Mouse (Mus musculus) MEL-GATA-1-ER (cell line): ENCODE measurements around the gene Fam174b.

Experiments
- DNase-seq: peaks from one replicate; pipeline ENCODE4 v3.0.0-alpha.2; 2012; ENCODE audit warnings: low read depth; ENCODE audit errors: extremely low read depth

Fam174b gene

GRCm38 (mm10) chr7:73813887-73814286 is 73.8 kb downstream of the Fam174b start:
- DNase-seq: no peak

DNA sequence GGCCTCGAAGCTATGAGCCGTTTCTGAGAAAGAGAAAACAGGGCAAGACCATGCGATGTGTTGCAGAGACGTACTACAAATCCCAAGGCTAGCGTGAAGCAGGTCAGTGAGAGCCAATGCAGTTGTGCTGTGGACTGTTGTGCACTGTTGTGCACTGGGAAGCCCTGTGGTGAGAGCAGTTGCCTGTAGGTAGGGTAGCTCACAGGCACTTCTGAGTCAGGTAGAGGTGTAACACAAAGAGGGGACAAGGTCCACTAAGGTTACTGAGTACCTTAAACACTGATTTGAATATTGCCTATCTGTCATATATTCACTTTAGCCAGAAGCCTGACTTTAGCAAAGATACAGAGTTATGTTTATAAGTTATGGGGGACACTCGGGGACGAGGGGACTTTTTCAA is 74.4 kb downstream of the Fam174b start:
- no peak for DNase-seq

DNA sequence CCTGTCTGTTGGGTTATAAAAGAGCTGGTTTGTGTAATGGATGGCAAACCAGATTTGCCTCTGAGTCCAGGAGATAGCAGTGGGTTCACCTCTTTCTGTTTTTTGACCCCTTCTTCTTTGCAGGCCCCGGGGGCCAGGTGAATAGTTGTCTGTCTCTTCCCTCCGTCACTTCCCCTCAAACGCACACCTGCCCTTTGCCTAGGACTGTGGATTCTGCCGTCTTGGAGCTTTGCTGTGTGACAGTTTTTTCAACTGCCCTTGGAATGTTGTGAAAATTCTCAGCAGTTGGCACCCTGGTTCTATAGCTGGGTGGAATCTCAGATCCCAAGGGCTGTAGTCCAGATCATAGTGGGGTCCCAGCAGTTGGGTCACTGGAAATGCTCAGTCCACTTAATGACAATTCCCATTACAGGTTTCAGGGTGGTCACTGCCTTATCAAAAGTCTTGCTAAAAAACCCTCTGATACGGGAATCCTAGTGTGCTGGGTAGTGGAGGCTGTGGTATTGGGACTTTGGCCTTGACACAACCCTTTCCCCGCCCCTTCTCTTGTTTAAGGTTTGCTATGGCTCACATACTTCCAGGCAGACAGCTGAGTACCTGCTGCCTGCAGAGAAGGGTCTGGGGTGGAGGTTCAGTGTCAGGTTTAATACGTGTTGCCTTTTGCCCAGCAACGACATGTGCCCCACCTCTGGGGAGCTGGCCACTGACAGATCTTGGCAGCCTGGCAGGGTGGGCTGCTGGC is 76.3 kb downstream of the Fam174b start:
- DNase-seq: no peak

DNA sequence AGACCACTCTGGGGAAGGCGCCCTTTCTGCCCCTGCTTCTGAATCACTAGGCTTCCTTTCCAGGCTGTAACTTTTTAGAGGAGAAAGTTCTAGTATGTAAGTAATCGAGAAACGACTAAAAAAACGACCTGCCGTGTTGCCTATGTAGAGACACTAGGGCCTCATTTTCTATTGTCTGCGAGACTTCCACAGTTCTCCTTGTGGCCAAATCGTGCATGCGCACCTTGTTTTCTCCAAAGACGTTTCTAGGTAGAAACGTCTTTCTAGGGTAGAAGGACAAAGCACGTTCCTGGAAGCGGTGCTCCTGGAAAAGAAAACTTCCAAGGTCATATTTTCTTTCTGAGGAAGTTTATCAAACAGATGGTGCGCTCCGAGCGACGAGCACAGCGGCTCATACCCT is 79.3 kb downstream of the Fam174b start:
- DNase-seq: no peak
